Mouse (Mus musculus): ENCODE results near the gene Cep63. TPM values are rescaled to one million over a fixed set of nuclear protein-coding genes. Genes with fewer than 3 reads are reported as not detected.
A peak's percentile ranks its signal among the peaks of the same experiment; 100 is the strongest.

Cep63 gene
- polyA plus RNA-seq, 1 experiment, result 4.1 TPM

GRCm38 (mm10) chr9:102632173-102632572 lies 5.8 kb upstream of the Cep63 start:
- 69% methylated on average over 4 of the region's 4 CpGs for WGBS
- no peak for DNase-seq (ENCODE audit: low read depth in 1 of 2, low spot score in 2 of 2)

DNA sequence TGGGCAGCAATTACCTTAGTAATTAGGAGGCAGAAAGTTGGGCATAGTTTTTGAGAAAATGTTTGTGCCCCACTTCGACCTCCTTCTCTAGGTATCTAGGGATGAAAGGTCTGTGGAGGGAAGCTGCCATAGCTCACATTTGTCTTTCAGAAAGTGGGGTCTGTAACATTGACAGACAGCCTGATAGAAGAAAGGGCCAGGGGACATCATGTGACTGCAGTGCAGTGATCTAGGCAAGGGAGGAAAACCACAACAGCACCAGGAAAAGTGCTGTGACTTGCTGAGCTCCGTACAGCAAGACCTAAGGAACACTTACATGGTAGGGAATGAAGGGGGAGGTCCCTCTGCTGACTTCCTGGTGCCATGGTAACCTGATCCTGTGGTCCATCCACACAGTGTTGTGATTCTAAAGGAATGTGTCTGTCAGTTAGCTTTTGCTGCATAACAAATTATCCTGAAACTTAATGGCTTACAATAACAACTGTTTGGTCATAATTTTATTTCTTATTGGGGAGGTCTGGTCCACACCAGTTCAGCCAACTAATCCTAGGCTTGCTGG lies 5.3 kb upstream of the Cep63 start:
- Histone ChIP-seq H3K4me3 (ENCODE audit: extremely low read depth, insufficient read depth, insufficient read length) (no peak overlapping the region), H3K4me1 (ENCODE audit: control insufficient read depth, insufficient read depth, insufficient read length) (peaks cover 8% of the 10 kb centered on the region; the same call in 1 of the 2 replicates), H3K36me3 (ENCODE audit: control insufficient read depth, insufficient read depth, low read length) (peaks cover 5% of the 10 kb centered on the region; the same call in 1 of the 2 replicates), H3K27me3 (ENCODE audit: control insufficient read depth, insufficient read depth, low read length) (no peaks in the 10 kb centered on the region), H3K27ac (ENCODE audit: insufficient read depth, low read length) (0 out of 2 replicates have a peak overlapping the region, but pooled peaks have one; percentile 2)
- no peak for DNase-seq (ENCODE audit: low read depth in 1 of 2, low spot score in 2 of 2)
- no peak for TF ChIP-seq POLR2A (IDR thresholded peaks at IDR 0.05; ENCODE audit: low read depth, low read length)
- TF ChIP-seq CTCF (IDR thresholded peaks at IDR 0.05; ENCODE audit: extremely low read depth, insufficient read depth, insufficient read length, insufficient replicate concordance), result no peak
- 41% methylated on average over 2 of the region's 2 CpGs for WGBS

More at GRCm38 (mm10) chr9:102632173-102632572, 5.8 kb upstream of the Cep63 start:
- H3K4me1 ChIP-seq (ENCODE audit: control insufficient read depth, insufficient read depth, insufficient read length), result peaks cover 4% of the 10 kb centered on the region; the same call in 1 of the 2 replicates
- H3K4me3 ChIP-seq (ENCODE audit: extremely low read depth, insufficient read depth, insufficient read length), result no peak overlapping the region
- peaks cover 5% of the 10 kb centered on the region; the same call in 1 of the 2 replicates for H3K36me3 ChIP-seq (ENCODE audit: control insufficient read depth, insufficient read depth, low read length)
- TF ChIP-seq CTCF (IDR thresholded peaks at IDR 0.05; ENCODE audit: extremely low read depth, insufficient read depth, insufficient read length, insufficient replicate concordance) (no peak), POLR2A (IDR thresholded peaks at IDR 0.05; ENCODE audit: low read depth, low read length) (no peak)
- 0 out of 2 replicates have a peak overlapping the region, but pooled peaks have one; percentile 2 for H3K27ac ChIP-seq (ENCODE audit: insufficient read depth, low read length)
- H3K27me3 ChIP-seq (ENCODE audit: control insufficient read depth, insufficient read depth, low read length), result no peaks in the 10 kb centered on the region

DNA sequence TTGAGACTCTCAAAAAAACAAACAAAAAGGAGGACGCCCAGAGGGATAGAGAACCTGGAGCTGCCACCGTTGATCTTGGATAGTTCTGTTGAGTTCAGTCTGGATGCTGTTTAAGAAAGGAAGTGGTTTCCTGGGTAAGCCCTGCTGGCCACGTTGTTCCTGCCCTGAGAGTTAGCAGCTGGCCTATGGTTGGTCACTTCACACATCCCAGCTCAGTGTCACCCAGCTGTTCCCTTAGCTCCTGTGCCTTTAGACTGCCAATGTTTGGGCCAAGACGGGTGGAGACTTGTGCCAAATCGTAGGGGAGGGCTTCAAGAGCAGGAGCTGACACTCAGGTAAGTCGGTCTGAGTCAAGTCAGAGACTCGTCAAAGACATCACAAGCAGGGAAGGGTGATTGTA lies 2.7 kb upstream of the Cep63 start:
- TF ChIP-seq CTCF (IDR thresholded peaks at IDR 0.05; ENCODE audit: extremely low read depth, insufficient read depth, insufficient read length, insufficient replicate concordance) (no peak), POLR2A (IDR thresholded peaks at IDR 0.05; ENCODE audit: low read depth, low read length) (no peak)
- Histone ChIP-seq H3K27ac (ENCODE audit: insufficient read depth, low read length) (no peak overlapping the region), H3K36me3 (ENCODE audit: control insufficient read depth, insufficient read depth, low read length) (0 out of 2 replicates have a peak, but pooled peaks cover 2% of the 10 kb centered on the region), H3K4me1 (ENCODE audit: control insufficient read depth, insufficient read depth, insufficient read length) (peaks cover 10% of the 10 kb centered on the region), H3K27me3 (ENCODE audit: control insufficient read depth, insufficient read depth, low read length) (no peaks in the 10 kb centered on the region), H3K4me3 (ENCODE audit: extremely low read depth, insufficient read depth, insufficient read length) (no peak overlapping the region)
- no peak for DNase-seq (ENCODE audit: low read depth in 1 of 2, low spot score in 2 of 2)
- 64% methylated on average over 7 of the region's 7 CpGs for WGBS

- no peak for DNase-seq (ENCODE audit: low read depth in 1 of 2, low spot score in 2 of 2)
- no peak overlapping the region for H3K27ac ChIP-seq (ENCODE audit: insufficient read depth, low read length)
- no peaks in the 10 kb centered on the region for H3K27me3 ChIP-seq (ENCODE audit: control insufficient read depth, insufficient read depth, low read length)
- WGBS, result 89% methylated on average over 7 of the region's 7 CpGs
- no peak overlapping the region for H3K4me3 ChIP-seq (ENCODE audit: extremely low read depth, insufficient read depth, insufficient read length)
- 0 out of 2 replicates have a peak, but pooled peaks cover 2% of the 10 kb centered on the region for H3K36me3 ChIP-seq (ENCODE audit: control insufficient read depth, insufficient read depth, low read length)
- no peak for TF ChIP-seq POLR2A (IDR thresholded peaks at IDR 0.05; ENCODE audit: low read depth, low read length)
- TF ChIP-seq CTCF (IDR thresholded peaks at IDR 0.05; ENCODE audit: extremely low read depth, insufficient read depth, insufficient read length, insufficient replicate concordance), result no peak
- peaks cover 10% of the 10 kb centered on the region for H3K4me1 ChIP-seq (ENCODE audit: control insufficient read depth, insufficient read depth, insufficient read length)
These were observed 1.1 kb upstream of the Cep63 start for GRCm38 (mm10) chr9:102627442-102627841.

- Histone ChIP-seq H3K27me3 (ENCODE audit: control insufficient read depth, insufficient read depth, low read length) (no peaks in the 10 kb centered on the region), H3K36me3 (ENCODE audit: control insufficient read depth, insufficient read depth, low read length) (0 out of 2 replicates have a peak, but pooled peaks cover 2% of the 10 kb centered on the region), H3K27ac (ENCODE audit: insufficient read depth, low read length) (peak overlapping the region; percentile 92), H3K4me1 (ENCODE audit: control insufficient read depth, insufficient read depth, insufficient read length) (peaks cover 8% of the 10 kb centered on the region), H3K4me3 (ENCODE audit: extremely low read depth, insufficient read depth, insufficient read length) (peak overlapping the region; percentile 62)
- WGBS, result 1% methylated on average over 9 of the region's 9 CpGs
- DNase-seq (ENCODE audit: low read depth in 1 of 2, low spot score in 2 of 2), result no peak
- TF ChIP-seq POLR2A (IDR thresholded peaks at IDR 0.05; ENCODE audit: low read depth, low read length) (no peak), CTCF (IDR thresholded peaks at IDR 0.05; ENCODE audit: extremely low read depth, insufficient read depth, insufficient read length, insufficient replicate concordance) (no peak)
These were observed 498 bp upstream of the Cep63 start for GRCm38 (mm10) chr9:102626839-102627225.

- TF ChIP-seq CTCF (IDR thresholded peaks at IDR 0.05; ENCODE audit: extremely low read depth, insufficient read depth, insufficient read length, insufficient replicate concordance) (no peak), POLR2A (IDR thresholded peaks at IDR 0.05; ENCODE audit: low read depth, low read length) (no peak)
- H3K4me3 ChIP-seq (ENCODE audit: extremely low read depth, insufficient read depth, insufficient read length), result peak overlapping the region; percentile 62
- WGBS, result under 1% methylated on average over 27 of the region's 27 CpGs
These were observed 842 bp downstream of the Cep63 start for GRCm38 (mm10) chr9:102625401-102625982.

GRCm38 (mm10) chr9:102623581-102623980 lies 2.8 kb downstream of the Cep63 start:
- Histone ChIP-seq H3K27me3 (ENCODE audit: control insufficient read depth, insufficient read depth, low read length) (no peaks in the 10 kb centered on the region), H3K36me3 (ENCODE audit: control insufficient read depth, insufficient read depth, low read length) (no peaks in the 10 kb centered on the region), H3K27ac (ENCODE audit: insufficient read depth, low read length) (no peak overlapping the region), H3K4me3 (ENCODE audit: extremely low read depth, insufficient read depth, insufficient read length) (no peak overlapping the region), H3K4me1 (ENCODE audit: control insufficient read depth, insufficient read depth, insufficient read length) (peaks cover 8% of the 10 kb centered on the region)
- DNase-seq (ENCODE audit: low read depth in 1 of 2, low spot score in 2 of 2), result no peak
- TF ChIP-seq POLR2A (IDR thresholded peaks at IDR 0.05; ENCODE audit: low read depth, low read length) (no peak), CTCF (IDR thresholded peaks at IDR 0.05; ENCODE audit: extremely low read depth, insufficient read depth, insufficient read length, insufficient replicate concordance) (no peak)
- WGBS, result 95% methylated on average over 7 of the region's 7 CpGs

More at GRCm38 (mm10) chr9:102625401-102625982, 842 bp downstream of the Cep63 start:
- 0 out of 2 replicates have a peak, but pooled peaks cover 2% of the 10 kb centered on the region for H3K36me3 ChIP-seq (ENCODE audit: control insufficient read depth, insufficient read depth, low read length)
- peaks cover 8% of the 10 kb centered on the region for H3K4me1 ChIP-seq (ENCODE audit: control insufficient read depth, insufficient read depth, insufficient read length)
- DNase-seq (ENCODE audit: low read depth in 1 of 2, low spot score in 2 of 2), result peak in 1 of 2 experiments; percentile 11
- peak overlapping the region; percentile 92 for H3K27ac ChIP-seq (ENCODE audit: insufficient read depth, low read length)
- no peaks in the 10 kb centered on the region for H3K27me3 ChIP-seq (ENCODE audit: control insufficient read depth, insufficient read depth, low read length)

All from spleen, adult 2 months (tissue).